Mouse (Mus musculus) MEL-GATA-1-ER (cell line): ENCODE measurements at regions not wholly inside any gene's neighbourhood (a gene's known extent, or its start where the extent isn't known, plus 50 kb on each side); places are given as distances from the start of the nearest gene placed in this dataset.

Experiments
- DNase-seq: peaks from one replicate; pipeline ENCODE4 v3.0.0-alpha.2; 2012; ENCODE audit warnings: low read depth; ENCODE audit errors: extremely low read depth

DNA sequence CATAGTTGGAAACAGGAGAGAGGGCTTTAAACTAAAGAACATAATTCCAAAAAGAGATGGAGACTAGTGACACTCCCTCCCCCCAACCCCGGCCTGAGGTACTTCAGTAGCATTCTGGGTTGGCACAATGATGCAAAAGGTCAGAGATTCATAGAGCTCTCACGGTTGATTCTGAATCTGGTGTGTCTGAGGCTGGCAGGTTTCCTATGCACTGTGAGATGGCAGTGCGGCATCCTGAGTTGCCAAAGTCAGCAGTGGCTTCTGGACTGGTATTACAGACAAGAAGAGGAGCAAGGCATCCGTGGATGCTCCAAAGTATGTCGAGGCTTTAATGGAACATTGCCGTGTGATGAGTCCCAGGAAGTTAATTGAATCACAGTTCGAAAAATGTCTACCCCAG is 2791.8 kb upstream of the Gm7489 start:
- DNase-seq: no peak

- no peak for DNase-seq
Observed at GRCm38 (mm10) chr15:51103948-51104347, 2780.8 kb upstream of the Gm7489 start.

- DNase-seq: no peak
Observed at GRCm38 (mm10) chr15:51104362-51104761, 2780.3 kb upstream of the Gm7489 start.

GRCm38 (mm10) chr15:51104796-51105195 is 2779.9 kb upstream of the Gm7489 start:
- no peak for DNase-seq

GRCm38 (mm10) chr15:51105359-51106008 is 2779.2 kb upstream of the Gm7489 start:
- no peak for DNase-seq

DNA sequence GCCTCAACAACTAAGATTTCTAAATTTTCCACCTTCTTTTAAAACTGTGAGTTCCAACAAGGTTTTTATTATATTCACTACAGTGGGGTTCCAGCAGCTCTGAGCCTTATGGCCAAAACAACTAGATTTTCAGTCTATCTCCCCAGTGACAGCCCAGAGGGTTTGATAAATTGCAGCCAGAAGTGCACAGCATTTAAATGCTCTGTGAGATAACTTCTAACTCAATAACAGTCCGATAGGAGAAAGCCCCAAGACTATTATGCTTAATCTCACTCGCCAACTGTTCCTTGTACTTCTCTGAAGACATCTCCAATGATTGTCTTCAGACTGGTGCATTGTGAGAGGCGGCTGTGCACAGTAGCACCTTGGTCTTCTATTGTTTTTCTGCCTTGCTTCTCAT is 2774.5 kb upstream of the Gm7489 start:
- no peak for DNase-seq

DNA sequence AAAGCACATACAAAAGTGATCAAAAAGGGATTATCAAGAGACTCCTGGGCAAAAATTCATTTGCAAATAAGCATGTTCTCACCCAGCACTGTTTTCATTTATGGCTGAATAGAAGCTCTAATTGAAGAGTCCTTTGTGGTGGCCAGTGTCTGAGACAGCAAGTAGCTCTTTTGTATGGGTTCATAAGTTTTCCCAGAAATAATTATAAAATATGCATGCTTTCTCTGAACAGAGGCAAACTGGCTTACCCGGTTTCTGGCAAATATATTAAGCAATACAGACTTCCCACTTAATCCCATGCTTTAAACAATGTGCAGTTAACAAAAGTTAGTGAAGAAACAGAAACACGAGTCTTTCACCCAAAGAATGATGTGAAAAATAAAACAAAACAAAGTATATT is 2758.8 kb upstream of the Gm7489 start:
- no peak for DNase-seq

GRCm38 (mm10) chr15:51131017-51131416 is 2753.7 kb upstream of the Gm7489 start:
- DNase-seq: no peak

DNA sequence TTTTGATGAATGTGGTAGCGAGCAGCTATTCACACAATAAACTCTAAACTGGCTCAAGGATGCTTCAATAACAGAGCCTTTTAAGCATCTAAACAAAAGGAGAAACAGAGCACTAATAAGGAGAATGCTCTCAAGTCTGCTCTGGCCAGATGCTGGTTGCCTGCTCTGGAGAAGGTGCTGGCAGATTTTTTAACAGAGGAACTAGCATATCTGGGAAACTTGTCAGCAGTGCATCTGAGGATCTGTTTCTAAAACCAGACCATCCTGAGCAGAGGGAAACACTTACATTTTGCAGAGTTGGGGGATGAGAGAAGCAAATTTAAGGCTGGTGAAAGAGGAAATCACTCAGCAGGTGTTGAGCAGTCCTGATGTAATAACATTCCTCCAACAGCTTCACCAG is 2748.6 kb upstream of the Gm7489 start:
- no peak for DNase-seq

GRCm38 (mm10) chr15:51139507-51139906 is 2745.2 kb upstream of the Gm7489 start:
- no peak for DNase-seq

DNA sequence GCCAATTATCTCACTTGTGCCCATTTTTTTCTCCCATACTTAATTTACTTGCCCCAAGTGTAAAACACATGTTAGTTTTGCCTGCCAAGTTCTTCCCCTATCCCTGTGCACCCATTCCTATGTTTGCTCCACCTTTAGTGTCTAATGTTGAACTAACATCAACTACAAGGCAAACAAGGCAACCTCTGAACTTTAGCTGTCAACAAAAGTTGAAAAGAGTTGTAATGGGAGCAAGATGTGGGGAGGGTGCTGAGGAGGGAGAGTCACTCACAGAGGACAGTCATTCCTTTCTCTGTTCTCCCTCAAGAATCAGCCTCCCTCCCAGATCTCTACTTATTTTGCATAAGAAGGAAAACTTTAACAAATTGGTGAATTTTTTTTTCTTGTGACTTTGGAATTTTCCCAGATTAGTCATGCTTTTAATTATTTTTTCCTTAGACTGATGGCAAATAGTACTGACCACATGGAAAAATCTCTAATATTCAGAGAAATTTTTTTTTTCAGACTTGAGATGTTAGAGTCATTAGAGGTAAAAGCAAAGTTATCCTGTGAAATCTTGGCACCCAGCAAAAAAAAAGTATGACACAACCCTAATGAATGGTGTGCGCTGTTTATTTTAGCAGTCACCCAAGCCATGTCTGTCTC is 2710.6 kb upstream of the Gm7489 start:
- DNase-seq: no peak

- DNase-seq: no peak
Observed at GRCm38 (mm10) chr15:51176466-51176865, 2708.2 kb upstream of the Gm7489 start.

DNA sequence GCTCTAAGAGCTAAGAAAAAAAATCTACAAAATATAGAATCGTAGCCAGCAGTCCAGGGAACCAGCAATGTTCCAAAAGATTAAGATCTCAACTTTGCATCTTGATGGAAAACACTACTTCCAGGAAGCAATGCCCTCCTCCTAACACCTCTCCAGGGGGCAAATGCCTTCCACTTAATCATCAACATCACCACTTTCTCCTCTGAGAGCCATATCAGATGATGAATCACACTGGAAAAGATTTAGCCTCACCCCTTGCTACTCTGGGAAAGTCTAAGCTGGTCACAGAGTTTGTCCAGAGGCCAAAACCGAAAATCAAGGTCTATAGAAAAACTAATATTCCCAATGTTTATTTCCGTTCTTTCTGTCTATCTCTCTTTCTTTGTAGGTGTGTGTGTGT is 2695.6 kb upstream of the Gm7489 start:
- DNase-seq: no peak

- no peak for DNase-seq
Observed at GRCm38 (mm10) chr15:51197466-51198158, 2687.1 kb upstream of the Gm7489 start.

DNA sequence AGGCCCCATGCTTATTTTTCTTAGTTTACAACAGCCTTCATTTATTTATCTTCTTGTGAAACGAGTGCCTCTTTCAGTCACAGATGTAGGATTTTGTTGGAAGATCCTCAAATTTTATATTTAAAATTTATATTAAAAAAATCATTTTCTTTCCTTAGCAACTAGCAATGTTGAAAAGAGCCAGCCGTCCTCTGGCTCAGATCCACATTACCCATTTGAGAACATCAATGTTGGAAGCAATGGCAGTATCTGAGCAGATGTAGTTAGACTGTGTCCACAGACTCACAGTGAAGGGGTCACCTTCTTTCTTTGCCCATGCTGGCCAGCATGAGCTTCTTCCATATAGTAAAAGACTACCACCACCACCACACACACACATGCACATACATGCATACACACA is 2681.4 kb upstream of the Gm7489 start:
- DNase-seq: no peak

DNA sequence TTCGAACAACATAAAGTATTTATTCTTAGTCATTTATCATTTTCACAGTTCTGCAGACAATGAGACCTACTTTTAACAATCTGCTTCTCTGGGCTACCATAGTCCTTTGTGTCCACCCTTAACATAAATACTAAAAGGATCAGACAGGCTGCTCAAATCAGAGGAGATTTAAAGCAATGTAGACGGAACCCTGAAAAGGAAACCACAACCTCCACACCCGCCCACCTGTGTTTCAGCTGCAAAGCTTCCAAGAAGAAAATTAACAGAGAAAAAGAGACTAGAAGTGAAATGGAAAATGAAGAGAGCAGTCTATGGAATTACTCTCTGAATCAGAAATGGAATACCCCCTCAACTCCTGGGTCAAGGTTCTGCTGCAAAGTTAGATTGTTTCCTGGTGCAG is 2678.7 kb upstream of the Gm7489 start:
- no peak for DNase-seq

DNA sequence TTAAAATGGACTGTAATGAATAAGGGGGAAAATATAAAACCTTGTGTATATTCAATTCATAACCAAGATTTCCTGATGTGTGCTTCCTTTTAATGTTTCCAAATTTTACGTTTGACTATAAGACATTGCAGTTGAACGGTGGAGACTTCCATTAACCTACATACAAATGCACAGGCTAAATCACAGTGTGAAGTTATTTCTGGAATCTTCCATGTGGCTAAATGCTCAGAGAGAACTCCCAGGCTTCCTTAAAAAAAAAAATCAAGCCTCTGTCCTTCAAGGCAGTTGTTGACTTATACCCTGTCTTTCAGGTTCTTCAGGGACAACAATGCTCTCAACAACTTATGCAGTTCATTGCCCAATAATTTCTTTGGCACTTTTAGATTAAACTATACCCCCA is 2677.9 kb upstream of the Gm7489 start:
- no peak for DNase-seq

DNA sequence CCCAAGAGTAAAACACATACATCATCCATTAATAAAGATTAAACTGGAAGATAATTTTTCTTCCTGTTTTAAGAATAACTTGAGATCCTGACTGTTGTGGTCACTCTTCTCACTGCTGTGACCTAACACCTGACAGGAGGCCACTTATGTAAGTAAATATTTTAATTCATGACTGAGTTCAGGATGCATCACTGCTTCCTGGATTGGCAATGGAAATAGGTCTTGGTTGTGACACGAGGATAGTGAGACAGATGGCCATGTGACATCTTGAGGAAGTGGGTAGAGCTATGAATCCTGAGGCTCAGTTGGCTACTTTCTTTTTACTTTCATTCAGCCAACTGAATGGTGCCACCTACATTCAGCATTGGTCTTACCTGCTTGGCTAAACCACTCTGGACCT is 2649.8 kb upstream of the Gm7489 start:
- no peak for DNase-seq

- no peak for DNase-seq
Observed at GRCm38 (mm10) chr15:51244596-51244995, 2640.1 kb upstream of the Gm7489 start.

- no peak for DNase-seq
Observed at GRCm38 (mm10) chr15:51247259-51247658, 2637.4 kb upstream of the Gm7489 start.

- no peak for DNase-seq
Observed at GRCm38 (mm10) chr15:51248034-51248788, 2636.5 kb upstream of the Gm7489 start.

GRCm38 (mm10) chr15:51248789-51249040 is 2636.0 kb upstream of the Gm7489 start:
- no peak for DNase-seq
